Mouse (Mus musculus) thymus, adult 18-20 months (tissue): ENCODE data around the gene Fam3a.
A peak's percentile ranks its signal among the peaks of the same experiment; 100 is the strongest.
"Not testable (repeated sequence)": the region's sequence is repeated elsewhere in the genome, so short reads cannot be mapped to it uniquely, and the experiment has no call there.

ENCODE experiments used
- DNase-seq, 2 experiments: peaks; one replicate each; pipeline ENCODE4 v3.0.0; 2022; ENCODE audit warnings: mixed read lengths in 2 of 2

Gene Fam3a

GRCm38 (mm10) chrX:74392535-74393443, at the start of gene Fam3a, which contains the start of gene Ikbkg:
Fam3a (minus strand) TSS chrX:74393272.
Ikbkg (plus strand) TSS chrX:74393290.
- DNase-seq, result peak; percentile 79 to 82

DNA sequence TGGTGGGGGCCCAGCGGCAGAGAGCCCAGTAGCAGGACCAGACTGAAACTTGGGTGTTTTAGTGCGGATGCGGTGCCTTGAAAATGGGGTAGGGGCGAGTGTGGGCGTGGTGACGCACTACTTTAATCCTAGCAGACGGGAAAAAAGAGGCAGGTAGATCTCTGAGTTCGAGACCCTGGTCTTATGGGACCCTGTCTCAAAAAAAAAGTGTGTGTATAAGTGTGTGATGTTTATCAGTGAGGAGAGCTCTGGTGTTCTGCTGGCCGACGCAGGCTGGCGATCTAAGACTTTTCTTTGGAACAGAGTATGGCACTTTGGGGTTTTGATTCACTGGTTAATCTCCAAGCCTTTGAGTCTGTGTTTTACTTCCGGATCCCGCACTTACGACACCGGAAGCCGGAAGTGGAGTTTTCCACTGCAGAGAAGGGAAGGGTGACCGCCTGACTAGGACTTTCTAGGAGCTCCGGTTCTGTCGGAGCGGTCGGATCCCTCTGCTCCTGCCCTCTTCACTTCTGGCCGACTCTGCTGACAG, 36.3 kb upstream of the Fam3a start:
- peak; percentile 53 to 63 for DNase-seq

- peak; percentile 78 to 84 for DNase-seq
These were observed 35.8 kb upstream of the Fam3a start, which contains the start of gene G6pdx for GRCm38 (mm10) chrX:74428826-74429276. G6pdx (minus strand) TSS chrX:74429194.

DNA sequence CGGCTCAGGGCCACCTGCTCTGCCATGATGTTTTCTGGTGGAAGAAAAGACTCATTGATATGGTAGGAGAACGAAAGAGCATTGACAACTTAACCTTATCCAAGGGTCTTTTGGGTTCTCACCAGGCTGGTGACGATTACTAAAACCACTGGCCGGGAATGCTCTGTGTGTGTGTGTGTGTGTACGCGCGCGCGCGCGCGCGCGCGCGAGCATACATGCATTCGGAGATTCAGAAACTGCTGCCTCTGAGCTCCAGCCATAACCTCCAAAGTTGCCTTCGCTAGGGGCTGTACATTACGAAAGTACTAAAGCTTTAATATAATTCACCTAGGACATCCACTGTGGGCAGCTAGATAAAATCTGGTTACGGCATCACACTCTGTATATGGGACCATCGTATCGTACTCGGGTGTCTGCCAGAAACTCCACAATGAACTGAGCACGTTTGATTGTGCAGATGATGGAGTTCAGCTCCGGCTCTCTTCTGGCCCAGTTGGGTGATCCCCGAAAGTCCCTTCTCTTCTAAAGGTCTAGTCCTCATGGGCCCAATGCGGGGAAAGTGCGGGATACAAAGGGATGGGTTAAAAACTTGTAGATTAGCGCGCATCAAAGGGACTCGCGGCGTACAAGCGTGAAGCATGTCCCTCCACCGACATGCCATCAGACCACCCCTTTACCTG, 35.2 kb upstream of the Fam3a start:
- DNase-seq, result no peak

GRCm38 (mm10) chrX:74427116-74427515, 34.0 kb upstream of the Fam3a start:
- DNase-seq, result no peak

- no peak for DNase-seq
These were observed 33.2 kb upstream of the Fam3a start for GRCm38 (mm10) chrX:74426256-74426655.

DNA sequence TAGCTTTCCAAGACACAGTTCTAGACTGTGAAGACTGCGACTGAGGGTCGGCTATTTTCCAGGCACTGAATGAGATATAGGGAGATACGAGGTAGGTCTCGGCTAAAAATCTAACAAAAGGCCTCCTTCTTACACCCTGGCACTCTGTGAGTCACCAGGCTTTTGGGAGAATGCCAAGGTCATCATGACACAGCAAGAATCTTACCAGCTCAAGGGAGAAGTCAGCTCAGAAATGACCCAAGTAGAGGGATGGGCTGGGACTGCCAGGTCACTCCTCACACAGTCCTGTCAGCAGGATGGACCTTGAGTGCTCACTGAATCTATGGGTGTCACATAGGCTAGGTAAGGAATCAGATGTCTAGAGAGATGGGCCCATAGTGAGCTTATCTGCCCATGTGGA, 32.1 kb upstream of the Fam3a start:
- no peak for DNase-seq

DNA sequence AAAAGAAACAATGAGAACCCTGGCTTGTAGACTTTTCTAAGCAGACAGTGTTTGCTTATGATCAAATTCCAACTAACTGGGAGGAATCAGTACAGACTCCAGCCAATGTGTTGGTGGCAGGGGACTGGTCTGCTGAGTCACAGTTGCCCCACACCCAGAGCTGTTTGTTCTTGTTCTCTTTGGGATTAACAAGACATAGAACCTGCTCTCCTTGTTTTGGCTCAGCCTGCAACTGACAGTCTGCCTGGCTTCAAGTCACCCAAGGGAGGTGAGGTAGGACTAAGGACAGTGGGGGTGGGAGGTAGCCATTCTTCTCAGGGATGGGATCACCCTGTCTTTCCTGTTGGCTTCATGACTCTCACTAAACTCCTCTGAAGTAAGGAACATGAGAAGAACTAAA, 31.4 kb upstream of the Fam3a start:
- DNase-seq, result no peak

DNA sequence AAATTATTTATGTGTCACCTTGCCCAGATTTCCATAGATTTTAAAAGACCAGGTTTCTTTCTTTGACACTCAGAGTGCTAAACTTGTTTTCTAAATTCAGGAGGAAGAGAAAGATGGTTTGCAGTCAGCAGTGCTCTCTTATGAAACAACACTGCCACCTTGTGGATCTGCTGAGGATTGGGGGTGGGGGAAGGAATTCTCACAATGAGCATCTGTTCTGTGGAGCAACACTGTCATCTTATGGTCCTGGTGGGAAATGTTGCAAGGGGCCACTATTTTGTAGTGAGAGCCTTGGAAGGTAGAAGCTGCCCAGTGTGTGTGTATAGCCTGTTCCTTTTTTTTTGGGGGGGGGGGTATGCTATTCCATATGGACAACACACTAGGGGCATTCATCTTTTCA, 20.3 kb upstream of the Fam3a start:
- DNase-seq, result peak; percentile 26 to 53

DNA sequence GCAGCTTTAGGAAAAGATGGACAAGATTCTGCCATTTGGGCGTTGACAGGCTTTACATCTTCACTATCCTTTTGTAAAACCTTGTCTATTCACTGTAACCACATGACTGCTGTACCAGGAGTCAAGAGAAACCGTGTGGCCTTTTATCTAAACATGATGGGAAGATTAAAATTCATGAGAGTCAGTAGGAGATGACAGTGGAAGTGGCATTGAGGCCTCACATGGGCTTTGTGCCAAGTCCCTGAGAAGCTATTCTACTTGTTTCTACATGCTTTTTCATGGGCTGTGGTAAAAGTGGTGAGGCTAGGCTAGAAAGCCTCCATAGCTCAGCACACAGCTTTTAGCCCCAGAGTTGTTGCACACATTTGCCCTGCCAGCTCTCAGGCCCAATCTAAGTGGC, 15.3 kb upstream of the Fam3a start:
- no peak for DNase-seq

- DNase-seq, result no peak
These were observed 7.1 kb upstream of the Fam3a start for GRCm38 (mm10) chrX:74400136-74400535.

GRCm38 (mm10) chrX:74388153-74388552, 4.9 kb downstream of the Fam3a start:
- DNase-seq, result no peak

DNA sequence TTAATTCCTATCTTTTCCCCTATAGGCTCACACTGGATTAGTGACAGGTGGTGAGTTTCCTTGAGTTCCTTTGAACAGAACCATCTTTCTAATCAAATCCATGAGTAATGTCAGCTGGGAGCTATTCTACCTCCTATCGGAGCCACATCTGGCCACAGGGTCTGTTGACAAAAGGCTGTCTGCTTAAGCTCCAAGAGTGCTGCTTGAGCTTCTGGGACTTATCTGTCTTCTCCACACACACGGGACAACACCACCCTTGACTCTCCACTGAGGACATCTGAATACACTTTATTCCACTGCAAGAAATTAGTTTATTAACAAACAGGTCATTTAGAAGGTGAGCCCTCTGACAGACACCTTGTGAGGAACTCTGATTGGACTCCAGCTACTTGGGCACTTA, 8.6 kb downstream of the Fam3a start:
- no peak for DNase-seq

DNA sequence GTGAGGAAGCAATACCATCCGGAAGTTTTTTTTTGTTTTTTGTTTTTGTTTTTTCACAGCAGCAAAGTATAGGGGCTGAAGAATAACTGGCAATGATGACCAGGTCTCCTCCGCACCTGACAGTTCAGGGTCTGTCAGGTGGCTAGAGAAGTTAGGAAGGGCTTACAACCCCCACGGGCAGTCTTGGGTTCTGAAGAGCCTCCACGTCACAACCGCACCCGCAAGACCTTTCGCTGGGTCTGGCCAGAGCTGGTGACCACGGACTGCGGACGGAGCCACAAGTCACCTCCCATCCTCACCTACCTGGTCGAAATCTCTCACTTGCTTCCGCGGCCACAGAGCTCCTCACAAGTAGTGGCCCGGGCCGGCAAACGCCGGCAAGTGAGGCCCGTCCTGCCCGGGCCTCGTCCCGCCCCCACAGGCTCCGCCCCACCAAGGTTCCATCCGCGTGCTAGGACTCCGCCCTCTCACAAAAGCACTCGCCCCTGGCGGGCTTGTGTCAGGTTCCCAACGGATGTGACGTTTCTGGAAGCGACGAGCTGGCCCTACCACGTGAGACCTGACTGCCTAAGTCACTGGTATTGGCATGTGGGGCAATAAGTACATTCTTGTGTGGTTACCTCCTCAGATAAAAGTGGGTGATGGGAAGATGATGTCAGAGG, 20.1 kb downstream of the Fam3a start, which contains the start of the genes Ubl4a and Slc10a3:
Ubl4a (minus strand) TSS at position 331 of the 662 bp plus-strand sequence.
Slc10a3 (minus strand) TSS at position 462 of the 662 bp plus-strand sequence.
- DNase-seq, result peak; percentile 75 to 83

DNA sequence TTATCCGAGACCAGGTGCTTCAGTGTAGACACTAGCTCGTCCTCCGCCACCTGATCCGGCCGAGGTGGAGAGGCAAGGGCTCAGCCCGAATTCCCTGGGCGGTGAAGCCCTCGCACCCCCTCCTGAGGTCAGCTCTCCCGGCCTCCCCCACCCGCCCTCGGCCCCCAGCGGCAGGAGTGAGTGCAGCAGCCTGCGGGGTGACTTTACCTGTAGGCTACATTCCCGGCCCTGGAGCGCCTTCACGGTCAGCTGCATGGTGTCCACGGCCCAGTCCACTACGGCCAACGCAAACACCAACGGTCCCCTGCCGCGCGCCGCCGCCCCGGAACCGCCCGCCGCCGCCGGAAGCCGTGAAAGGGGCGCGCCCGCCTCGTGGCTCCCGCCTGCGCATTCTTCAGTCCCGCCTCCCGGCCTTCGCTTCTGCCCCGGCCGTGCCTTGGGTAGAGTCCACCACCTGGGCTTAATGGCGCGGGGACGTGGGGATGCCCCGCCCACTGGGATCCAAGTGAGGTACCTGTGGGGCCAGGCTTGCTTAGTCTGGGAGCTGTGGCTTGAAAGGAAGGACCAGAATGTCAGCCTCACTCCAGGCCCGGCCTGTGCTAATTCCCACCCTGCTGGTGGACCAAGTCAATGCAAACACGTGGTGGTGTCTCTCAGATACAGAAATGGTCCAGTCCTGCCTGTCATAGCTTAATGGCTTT, 24.7 kb downstream of the Fam3a start:
- DNase-seq, result peak; percentile 30 to 41

DNA sequence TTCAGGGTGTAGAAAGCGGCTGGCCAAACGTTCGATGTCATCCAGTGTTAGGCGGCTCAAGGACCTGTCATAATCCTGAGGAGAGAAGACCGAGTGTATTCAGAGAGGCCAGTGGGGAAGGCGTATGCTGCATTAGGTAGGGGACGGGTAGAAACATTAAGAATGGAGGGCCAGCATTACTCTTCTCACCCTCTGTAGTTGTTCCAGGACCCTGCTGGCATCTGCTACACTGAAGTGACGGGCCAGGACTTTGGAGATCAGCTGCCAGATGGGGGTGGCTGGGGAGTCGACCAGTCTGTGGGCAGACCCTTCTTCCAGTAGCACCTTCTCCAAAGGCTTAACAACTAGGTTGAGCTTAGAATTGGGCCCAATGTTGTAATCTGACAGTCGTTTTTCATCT, 25.6 kb downstream of the Fam3a start:
- DNase-seq, result no peak

GRCm38 (mm10) chrX:74359171-74359570, 33.9 kb downstream of the Fam3a start:
- DNase-seq, result no peak

GRCm38 (mm10) chrX:74357069-74357468, 36.0 kb downstream of the Fam3a start:
- not testable (repeated sequence) for DNase-seq

GRCm38 (mm10) chrX:74353467-74353770, 39.7 kb downstream of the Fam3a start, which contains the start of gene Lage3:
Lage3 (minus strand) TSS chrX:74353618.
- peak; percentile 65 to 75 for DNase-seq

DNA sequence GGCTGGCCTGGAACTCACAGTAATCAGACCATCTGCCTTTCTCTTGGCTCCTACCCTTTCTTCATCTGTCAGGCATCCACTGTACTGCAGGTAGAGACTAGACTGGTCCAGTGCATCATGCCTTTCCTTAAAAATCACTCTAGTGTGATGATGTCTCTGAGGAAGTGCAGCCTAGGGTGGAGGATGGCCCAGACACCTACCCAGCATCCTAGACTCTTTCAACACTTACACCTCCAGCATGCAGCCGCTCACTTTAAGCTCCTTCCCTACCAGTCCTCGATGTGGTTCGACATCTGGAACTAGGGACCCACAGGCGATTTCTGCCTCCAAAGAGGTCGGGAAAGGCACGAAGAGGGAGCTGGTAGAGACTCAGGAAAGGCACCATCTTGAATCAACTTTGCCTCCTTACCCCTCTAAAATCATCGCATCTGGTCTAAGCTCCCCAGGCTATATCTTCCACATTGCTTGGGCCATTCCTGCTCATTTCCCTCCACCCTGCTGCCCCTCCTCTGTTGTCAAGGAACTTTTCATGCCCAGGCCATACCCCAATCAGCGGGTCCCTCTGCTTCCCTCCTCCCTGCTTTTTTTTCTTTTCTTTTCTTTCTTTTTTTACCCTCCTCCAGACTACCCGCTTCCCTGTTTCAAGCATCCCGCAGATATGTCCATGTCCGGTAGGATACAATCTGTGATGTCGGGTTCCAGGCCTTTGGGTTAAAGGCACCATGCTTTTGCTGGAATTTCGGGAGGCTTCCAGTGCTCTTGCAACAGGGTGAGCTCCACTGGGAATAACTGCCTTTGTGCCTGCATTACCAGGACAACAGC, 40.2 kb downstream of the Fam3a start:
- DNase-seq, result no peak
